Mouse (Mus musculus) hindlimb bud, embryonic 11.5 days (tissue): ENCODE measurements around the gene Gm20605.

Experiments used
- DNase-seq: peaks from one replicate; pipeline ENCODE4 v3.0.0-alpha.2; 2012; ENCODE audit warnings: low read depth, low spot score; ENCODE audit errors: extremely low spot score

Gm20605 gene

GRCm38 (mm10) chr5:137686127-137686790 is 57.3 kb downstream of the Gm20605 start:
- DNase-seq = no peak

- no peak for DNase-seq
Observed at GRCm38 (mm10) chr5:137689974-137690373, 61.0 kb downstream of the Gm20605 start.

DNA sequence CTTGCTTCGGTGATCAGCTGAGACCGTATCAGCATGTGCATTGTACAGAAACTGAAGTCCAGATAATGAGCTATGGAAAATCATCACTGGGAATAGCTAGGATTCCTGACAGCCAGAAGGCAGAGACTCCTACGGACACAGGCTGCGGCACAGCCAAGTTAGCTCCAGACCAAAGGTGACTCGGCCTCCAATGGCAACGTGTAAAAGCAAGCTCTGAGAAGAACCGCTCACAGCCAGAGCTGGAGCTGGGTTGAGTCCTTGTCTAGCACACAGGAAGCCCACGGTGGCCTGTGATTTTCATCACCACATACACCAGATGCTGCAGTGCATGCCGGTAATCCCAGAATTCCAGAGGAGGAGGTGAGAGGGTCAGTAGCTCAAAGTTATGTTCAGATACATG is 61.6 kb downstream of the Gm20605 start:
- no peak for DNase-seq

DNA sequence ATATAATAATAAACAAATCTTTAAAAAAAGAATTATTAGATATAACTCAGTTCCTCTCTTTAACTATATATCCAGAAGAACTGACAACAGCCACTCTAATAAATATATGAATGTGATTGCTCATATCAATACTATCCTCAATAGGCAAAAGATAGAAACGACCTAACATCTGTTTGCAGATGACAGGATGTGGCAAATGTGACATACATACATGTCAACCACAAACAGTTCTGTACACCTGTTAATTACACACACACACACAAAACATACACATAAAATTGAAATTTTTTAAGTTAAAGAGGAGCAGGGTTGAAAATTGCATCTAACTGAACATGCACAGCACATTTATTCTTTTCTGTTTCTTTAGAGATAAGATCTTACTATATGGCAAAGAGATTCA is 62.9 kb downstream of the Gm20605 start:
- no peak for DNase-seq
